Mouse (Mus musculus) adrenal gland, adult 8-10 months (tissue): Measurements from ENCODE around the gene Chka. TPM values are rescaled to one million over a fixed set of nuclear protein-coding genes. Genes with fewer than 3 reads are reported as not detected.

ENCODE experiments used
- DNase-seq: peaks from one replicate; pipeline ENCODE4 v3.0.0; 2022
- total RNA-seq, 4 experiments: library from RNA; stranded (reverse); gene quantifications; 2 replicates each; pipeline ENCODE4 v1.2.4; 2022

Gene Chka
- total RNA-seq, 4 experiments from 2014 or later: 69.8 to 329 (median 93.5) TPM

GRCm38 (mm10) chr19:3916727-3917126 lies 65.2 kb downstream of the Chka start:
- DNase-seq: no peak

DNA sequence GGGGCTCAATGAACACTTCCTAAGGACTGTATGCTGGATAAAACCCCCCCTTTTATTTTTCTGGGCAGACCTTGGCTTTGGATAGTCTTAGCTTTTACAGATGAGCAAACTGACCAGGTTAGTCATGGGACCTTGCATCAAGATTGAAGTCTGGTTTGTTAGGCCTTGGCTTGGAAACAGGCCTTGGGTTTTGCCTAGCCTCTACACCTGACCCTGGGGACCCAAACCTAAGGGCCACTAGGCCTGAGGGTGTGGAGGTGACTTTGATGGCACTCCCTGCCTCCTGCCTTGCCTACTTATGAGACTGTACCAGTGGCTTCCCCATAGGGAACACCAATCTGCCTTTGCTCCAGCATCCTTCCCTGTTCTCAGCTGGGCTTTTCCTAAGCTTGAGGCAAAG lies 68.4 kb downstream of the Chka start:
- DNase-seq: no peak

DNA sequence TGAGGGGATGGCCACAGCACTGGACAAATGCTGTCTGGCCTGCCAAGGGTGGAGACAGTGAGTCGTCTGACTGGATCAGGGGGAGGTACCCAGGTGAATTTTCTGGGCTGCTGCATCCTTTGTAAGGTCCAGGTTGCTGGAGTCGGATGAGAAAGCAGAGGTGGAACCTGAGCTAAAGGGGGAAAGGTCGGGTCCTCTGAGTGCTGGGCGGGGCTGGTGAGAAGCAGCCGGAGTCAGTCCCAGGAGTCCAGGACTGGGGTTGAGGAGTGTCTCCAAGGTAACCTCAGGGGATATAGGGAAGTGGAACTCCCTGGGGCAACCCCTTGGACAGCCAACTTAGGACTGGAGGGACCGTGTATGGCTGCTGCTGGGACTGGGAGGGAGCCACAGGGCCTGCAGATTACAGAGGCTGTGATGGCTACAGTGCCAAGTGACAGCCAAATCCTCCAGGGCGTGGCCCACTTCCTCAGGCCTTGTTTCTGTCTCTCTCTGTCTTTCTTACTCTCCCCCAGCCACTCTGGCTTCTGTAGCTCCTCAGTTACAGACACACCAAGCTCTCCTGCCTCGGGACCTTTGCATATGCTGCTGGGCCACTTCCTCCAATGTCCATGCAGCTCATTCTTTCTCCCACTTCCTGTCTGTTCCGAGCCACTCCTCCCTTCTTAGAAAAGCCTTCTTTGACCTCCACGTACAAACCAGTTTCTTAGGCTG lies 71.2 kb downstream of the Chka start:
- no peak for DNase-seq

DNA sequence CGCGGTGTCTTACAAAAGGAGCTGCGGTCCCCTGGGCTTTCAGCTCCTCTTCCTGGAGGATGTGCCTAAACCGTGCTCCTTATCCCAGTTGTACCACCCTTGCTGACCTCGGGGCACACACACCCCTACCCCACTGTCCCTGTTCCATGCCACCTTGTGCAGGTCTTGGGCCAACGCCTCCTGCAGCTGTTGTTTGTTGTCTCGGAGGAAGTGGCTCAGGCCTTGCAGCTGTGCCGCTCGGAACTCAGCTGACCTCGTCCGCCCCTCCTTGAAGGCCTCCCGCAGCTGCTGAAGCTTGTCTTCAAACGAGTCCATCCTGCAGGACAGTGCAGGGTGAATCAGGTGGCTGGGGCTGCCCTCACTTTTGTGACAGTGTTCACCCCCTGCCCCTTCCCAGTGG lies 72.0 kb downstream of the Chka start:
- DNase-seq: no peak

- DNase-seq: no peak
These were observed 72.6 kb downstream of the Chka start for GRCm38 (mm10) chr19:3924190-3924589.

- no peak for DNase-seq
These were observed 73.3 kb downstream of the Chka start for GRCm38 (mm10) chr19:3924868-3925267.

DNA sequence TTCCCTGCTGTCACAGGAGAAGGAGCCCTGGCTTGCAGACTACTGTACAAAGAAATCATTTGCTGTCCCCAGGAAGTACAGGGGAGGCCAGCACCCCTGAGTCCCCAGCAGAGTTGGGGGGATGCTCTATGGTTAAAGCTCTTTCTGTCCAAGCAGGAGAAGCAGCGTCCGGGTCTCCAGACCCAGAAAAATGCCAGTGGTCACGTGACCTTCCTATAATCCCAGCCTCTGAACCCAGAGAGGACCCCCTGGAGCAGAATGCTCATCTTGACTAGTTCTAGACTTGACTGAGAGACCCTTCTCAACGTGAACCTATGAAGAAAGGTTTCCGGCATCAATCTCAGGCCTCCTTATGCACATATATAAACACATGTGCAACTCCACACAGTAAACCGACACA lies 74.3 kb downstream of the Chka start:
- DNase-seq: no peak

- DNase-seq: no peak
These were observed 74.7 kb downstream of the Chka start for GRCm38 (mm10) chr19:3926279-3926678.

- DNase-seq: no peak
These were observed 75.1 kb downstream of the Chka start for GRCm38 (mm10) chr19:3926685-3927084.

DNA sequence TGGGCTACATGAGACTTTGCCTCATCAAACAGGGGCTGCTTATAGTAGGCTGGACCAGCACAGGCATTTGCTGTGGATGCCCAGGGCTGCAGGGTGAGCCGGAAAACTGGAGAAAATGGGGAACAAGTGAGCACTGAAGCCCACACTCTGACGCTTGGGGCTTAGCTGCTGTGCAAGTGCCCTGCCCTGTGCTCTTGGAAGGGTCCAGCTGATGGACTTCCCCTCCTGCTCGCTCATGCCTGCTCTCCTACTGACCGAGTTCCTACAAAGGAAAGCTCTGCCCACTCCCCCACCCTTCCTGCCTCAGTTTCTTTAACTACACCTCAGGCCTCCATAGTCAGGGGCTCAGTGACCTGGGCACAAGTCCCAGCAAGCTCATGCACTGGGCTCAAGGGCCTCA lies 76.4 kb downstream of the Chka start:
- no peak for DNase-seq

GRCm38 (mm10) chr19:3928779-3929178 lies 77.2 kb downstream of the Chka start:
- no peak for DNase-seq

- peak; percentile 94 for DNase-seq
These were observed 77.8 kb downstream of the Chka start, which contains the start of gene Aldh3b1 for GRCm38 (mm10) chr19:3929211-3929941. TSS of gene Aldh3b1 (minus strand) at chr19:3929808.

DNA sequence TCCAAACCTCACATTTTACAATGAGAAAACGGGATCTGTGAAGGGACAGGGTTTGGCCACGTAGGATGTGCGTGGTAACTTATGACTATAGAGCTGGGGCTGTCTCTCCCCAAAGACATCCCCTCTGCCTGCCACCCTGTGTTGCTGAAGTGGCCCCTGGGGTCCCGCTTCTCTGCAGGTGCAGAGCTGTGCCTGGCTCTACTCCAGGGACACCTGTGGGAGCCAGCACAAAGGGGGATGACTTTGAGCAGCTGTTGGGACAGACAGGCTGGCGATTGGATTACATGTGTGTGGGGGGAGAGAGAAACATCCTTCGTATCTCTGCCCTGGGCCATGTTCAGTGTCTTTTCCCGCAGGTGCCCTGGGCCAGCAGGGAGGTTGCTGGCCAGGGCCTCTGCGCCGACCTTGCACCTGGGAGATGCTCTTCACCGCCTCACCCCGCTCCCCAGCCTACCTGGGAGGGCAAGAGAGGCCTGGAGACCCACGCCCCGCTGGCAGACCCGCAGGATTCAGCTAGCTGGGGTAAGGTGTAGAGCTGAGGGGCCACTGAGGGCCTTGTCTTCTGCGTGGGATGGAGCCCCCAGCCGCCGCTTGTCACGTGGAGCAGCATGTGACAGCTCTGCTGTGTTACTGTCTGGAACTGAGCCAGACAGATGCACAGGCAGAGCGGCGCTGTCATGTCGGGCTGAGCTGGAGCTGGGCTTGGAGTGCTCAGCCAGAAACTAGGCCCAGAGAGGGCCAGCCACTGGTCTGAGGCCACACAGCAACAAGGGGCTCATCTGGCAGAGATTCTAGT lies 78.9 kb downstream of the Chka start:
- DNase-seq: no peak

GRCm38 (mm10) chr19:3931716-3932115 lies 80.1 kb downstream of the Chka start:
- no peak for DNase-seq

DNA sequence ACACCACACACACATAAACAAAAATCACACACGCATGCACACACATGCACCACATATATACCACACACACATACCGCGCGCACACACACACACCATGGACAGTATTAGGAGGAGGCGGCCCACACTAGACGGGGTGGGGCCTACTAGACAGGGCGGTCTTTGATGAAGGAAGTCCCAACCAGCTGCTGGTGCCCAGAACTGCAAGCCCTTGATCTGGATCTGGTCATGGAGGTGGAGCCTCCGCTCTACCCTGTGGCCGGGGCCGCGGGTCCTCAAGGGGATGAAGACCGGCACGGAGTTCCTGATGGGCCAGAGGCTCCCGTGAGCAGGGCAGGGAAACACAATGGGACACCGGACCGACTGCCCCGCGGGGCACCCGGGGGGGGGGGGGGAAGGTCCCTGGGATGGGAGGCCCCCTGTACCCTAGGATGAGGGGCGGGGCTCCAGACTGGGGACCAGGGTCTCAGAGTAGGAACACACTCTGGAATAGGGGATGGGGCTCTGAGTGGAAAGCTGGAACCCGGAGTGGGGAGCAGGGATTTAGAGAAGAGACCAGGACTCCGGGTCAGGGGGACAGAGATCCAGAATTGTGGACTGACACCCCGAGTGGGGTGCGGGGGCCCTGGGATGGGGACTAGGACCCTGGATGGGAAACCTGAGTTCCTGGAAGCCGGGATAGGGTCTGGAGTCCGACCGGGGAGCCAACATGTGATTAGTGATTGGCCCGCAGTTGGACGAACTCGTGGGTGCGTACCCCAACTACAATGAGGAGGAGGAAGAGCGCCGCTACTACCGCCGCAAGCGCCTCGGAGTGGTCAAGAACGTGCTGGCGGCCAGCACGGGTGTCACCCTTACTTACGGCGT lies 83.7 kb downstream of the Chka start, which contains the start of gene Unc93b1:
Gene Unc93b1 (plus strand): TSS at position 155 of the 864 bp plus-strand sequence.
- peak; percentile 82 for DNase-seq

- DNase-seq: no peak
These were observed 84.6 kb downstream of the Chka start for GRCm38 (mm10) chr19:3935896-3936850.

DNA sequence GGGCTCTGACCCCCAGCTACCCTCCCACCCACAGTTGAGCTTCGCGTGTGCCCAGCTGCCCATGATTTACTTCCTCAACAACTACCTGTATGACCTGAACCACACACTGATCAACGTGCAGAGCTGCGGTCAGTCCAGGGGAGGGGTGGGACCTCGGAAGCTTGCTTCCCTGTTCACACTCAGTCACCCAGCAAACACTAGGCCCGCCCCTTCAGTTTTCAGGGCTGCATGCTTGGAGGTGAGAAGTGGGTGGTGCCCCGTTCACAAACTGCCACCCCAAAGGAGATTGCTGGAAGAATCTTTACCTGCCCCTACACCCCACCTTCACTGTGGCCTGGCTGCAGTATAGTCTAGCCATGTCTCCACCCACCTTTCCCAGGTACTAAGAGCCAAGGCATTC lies 90.7 kb downstream of the Chka start:
- no peak for DNase-seq

GRCm38 (mm10) chr19:3942986-3943735 lies 91.6 kb downstream of the Chka start:
- DNase-seq: no peak
